Mouse (Mus musculus) E14TG2a.4 (cell line): ENCODE measurements around the gene Cdca4.

ENCODE experiments used
- CTCF ChIP-seq: conservative IDR thresholded peaks from 2 replicates; pipeline ENCODE4 v1.5.1; 2014; ENCODE audit warnings: low read length
- NANOG ChIP-seq: IDR thresholded peaks from 2 replicates; pipeline ENCODE4 v1.6.1; 2014; ENCODE audit warnings: borderline replicate concordance, low read length, mixed read lengths
- POU5F1 ChIP-seq: IDR thresholded peaks from 2 replicates; pipeline ENCODE4 v1.6.1; 2014; ENCODE audit warnings: low read length, borderline replicate concordance

GRCm38 (mm10) chr12:112866467-112867080 is 37.4 kb upstream of the Cdca4 start:
- TF ChIP-seq CTCF (no peak), POU5F1 (no peak), NANOG (no peak)
